Mouse (Mus musculus) layer of hippocampus, adult 8-10 months (tissue): ENCODE measurements at regions not wholly inside any gene's neighbourhood (a gene's known extent, or its start where the extent isn't known, plus 50 kb on each side); places are given as distances from the start of the nearest gene placed in this dataset.

Experiments
- DNase-seq, 2 experiments: peaks; one replicate each; pipeline ENCODE4 v3.0.0; 2022; ENCODE audit warnings: low spot score in 2 of 2

DNA sequence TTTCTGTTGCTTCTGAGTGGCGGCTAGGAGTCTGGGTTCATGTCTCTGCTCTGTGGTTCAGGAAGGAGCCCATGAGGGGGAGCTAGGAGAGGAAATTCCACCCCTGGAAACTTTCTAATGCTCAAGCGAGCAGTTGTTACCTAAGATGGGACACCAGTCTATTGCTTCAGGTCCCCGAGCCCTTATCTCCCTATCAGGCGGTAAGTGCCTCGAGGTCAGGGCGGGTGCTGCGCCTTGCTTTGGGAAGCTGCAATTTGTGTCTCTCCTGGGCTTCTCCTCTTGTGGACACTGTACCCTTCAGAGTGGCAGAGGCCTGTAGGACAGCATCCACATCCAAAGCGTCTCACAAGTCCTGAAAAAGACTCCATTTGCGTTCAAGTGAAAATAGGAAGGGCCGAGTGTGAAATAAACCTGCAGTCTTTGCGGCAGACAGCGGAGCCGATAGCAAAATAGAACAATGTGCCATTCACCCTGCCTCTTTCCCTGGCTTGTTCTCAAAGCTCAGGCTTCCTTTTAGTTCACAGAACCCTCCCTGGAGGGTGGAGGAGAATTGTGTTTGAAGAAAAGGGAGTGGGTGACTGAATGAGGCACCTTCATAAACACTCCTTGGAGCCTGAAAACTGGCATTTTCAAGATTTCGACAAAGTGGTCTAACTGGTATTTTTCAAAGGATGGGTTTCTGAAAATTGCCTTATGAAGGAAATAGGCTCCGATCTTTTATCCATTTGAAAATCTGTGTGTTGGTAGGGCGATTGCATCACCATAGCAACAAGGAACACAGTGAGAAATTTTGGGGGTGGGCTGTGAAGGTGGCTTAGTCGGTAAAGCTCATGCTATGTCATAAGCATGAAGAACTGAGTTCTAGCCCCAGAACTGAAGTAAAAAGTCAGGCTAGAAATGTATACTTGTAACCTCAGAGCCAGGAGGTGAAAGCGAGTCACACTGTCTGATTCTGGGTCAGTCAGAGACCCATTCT lies 87.2 kb upstream of the Cxcr4 start:
- DNase-seq: no peak

- no peak for DNase-seq
These were observed 83.4 kb upstream of the Cxcr4 start for GRCm38 (mm10) chr1:128675538-128675937.

- no peak for DNase-seq
These were observed 80.2 kb upstream of the Cxcr4 start for GRCm38 (mm10) chr1:128672306-128672705.

GRCm38 (mm10) chr1:128671495-128671894 lies 79.4 kb upstream of the Cxcr4 start:
- DNase-seq: no peak

- DNase-seq: no peak
These were observed 78.9 kb upstream of the Cxcr4 start for GRCm38 (mm10) chr1:128671016-128671415.

- DNase-seq: no peak
These were observed 77.2 kb upstream of the Cxcr4 start for GRCm38 (mm10) chr1:128669241-128669666.

DNA sequence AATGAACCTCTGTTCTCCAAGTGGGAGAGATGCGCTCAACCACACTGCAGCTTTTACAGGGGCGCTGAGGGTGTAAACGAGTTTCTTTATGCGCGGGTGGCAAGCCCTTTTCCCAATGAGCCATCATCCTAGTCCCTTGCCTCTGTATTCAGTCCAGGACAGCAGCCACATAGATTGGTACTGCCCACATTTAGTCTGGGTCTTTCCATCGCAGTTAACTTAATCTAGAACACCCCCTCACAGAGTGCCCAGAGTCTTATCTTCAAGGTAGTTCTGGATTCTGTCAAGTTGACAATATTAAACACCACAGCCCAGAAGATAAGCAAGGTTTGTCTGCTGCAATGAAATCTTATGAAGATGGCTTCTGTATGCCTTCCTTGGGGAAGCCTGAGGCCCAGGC lies 76.6 kb upstream of the Cxcr4 start:
- no peak for DNase-seq

DNA sequence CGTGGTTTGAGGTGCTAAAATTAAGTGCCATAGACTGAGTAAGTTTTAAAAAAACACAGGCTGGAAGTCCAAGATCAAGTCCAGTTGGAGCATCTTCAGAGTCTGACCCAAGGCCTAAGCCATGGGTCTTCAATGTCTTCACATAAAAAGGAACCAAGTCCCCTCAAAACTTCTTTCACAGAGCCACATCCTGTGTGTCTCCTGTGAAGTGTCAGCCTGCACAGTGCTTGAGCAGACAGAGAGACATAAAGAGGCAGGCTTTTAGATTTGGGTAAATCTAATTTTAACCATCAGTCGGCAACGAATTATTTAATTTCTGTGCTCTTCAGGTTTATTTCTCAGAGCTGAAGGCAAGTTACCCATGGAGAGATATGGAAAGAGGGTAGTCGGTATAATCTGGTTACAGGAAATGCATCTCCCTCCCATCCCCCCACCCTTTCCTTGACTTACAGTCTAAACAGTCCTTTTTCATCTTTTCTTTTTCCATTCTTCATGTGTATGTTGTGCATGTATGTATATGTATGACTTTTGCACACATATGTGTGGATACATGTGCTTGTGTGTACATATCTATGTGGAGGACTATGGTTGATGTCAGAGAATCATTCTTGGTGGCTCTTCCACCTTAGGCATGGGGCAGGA lies 75.1 kb upstream of the Cxcr4 start:
- DNase-seq: no peak

DNA sequence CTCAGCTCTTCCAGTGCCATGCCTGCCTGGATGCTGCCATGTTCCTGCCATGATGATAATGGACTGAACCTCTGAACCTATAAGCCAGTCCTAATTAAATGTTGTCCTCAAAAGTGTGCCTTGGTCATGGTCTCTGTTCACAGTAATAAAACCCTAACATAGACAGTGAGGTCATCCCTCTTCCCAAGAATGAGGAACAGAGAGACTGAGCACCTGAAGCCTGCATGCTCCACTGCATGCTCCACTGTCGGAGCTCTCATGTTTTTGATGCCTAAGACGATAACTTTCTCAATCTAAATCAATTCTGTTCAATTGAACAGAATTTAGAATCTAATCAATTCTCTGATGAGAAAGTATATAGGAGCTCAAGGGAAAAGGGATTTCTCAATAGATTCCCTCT lies 71.1 kb upstream of the Cxcr4 start:
- DNase-seq: no peak

DNA sequence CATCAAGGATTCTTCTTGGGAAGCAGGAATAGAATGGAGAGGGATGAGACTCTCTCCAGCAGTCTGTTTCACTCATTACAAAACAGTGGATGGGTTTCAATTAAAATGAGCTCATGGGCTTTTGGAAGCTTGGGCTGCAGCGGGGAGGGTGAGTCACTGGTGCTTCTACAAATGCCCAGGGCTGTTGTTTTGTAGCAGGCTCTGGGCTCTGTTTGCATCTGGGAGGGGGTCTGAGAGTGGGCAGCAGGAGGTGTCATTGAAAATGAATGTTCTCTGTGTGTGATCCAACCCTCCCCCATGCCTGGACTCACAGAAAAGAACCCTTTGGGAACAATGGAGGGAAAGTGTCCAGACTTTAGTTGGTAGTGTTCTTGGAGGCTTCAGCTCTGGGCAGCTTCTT lies 67.8 kb upstream of the Cxcr4 start:
- peak; percentile 33 to 40 for DNase-seq

DNA sequence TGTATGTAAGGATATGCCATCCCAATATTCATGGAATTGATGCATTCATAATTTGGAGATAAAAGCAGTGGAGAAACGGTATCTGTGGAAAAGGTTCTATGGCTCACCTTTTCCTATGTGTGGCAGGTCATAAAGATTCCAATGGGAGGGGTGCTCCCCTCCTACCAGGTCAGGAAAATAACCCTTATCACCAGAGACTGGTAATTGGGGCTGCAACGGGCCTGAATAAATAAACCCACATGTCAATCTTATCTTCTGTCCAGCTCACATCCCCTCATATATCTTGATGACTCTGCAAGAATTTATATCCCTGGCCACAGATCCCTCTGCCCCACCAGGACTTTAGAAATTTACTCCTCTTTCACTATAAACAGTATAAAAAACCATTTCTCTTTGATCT lies 66.7 kb upstream of the Cxcr4 start:
- DNase-seq: no peak

- DNase-seq: no peak
These were observed 62.2 kb upstream of the Cxcr4 start for GRCm38 (mm10) chr1:128654099-128654862.

- no peak for DNase-seq
These were observed 58.5 kb upstream of the Cxcr4 start for GRCm38 (mm10) chr1:128650596-128650995.

DNA sequence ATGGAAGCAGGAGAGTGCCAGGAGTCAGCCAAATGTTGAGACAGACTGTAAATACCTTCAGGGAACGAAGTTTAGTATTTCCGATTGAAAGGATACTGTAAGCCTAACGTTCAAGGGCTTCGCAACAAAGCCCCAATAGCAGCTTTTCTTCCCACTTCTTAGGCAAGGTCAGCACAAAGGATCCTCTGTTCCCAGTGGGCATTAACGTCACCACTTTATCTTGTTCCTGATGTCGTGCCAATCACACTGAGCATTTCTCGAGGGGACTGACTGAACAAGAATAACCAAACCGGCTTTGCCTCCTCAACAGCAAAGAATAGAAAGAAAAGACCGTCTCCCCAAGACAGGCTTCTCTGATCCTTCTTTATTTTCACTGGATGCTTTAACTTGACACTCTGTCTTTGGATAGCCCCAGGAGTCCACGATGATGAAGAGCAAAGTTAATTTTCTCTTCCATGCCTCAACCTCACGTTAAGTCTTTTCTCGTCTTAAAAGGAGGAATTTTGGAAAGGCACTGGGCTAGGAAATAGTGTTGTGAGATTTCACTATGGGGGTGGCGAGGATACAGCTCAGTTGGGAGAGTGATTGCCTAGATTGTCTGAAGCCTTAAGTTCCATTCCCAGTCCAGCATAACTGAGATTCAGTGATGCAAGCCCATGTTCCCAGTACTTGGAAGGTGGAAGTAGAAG lies 57.5 kb upstream of the Cxcr4 start:
- no peak for DNase-seq

DNA sequence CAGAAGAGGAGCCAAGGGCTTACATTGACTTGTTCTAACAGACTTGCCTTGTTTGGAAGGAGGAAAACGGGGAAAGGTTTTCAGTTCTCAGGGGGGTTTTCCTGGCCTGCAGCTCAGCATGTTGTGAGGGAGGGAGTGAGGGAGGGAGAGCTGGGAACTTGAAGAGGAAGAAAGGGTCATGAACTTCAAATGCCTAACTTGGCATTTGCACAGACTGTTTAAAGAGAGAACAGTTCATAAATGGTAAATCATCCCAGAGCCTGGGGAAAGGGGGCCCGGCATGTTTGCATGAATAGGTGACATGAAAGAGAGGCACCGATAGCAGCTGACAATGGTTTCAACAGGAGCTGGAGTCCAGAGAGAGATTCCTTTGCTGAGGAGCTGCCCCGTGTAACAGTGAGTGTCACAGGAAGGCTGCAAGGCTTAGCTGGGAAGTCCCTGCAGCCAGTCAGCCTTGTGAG lies 51.3 kb upstream of the Cxcr4 start:
- DNase-seq: no peak

GRCm38 (mm10) chr1:128642212-128642611 lies 50.1 kb upstream of the Cxcr4 start:
- DNase-seq: no peak
